Mouse (Mus musculus): ENCODE results near the gene Nemp1. TPM values are rescaled to one million over a fixed set of nuclear protein-coding genes. Genes with fewer than 3 reads are reported as not detected.

Gene Nemp1
- polyA plus RNA-seq, 1 experiment = 2.5 TPM

DNA sequence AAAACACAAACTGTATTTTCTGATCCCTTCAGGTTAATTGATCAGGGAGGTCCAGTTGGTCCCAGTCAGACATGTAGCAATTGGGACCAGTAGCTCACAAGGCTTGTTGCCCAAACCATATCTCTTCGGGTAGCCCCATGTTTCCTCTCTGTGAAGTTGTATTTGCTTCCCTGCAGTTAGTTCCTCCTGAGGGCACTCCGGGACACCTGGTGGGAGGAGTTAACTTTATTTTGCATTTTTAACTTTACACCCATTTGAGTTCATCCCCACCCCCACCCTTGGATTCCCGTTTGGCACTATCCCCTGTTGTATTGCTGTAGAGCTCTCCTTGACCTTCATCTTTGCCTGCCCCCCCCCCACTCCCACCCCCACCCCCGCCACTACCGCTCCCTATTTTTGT lies 79.2 kb downstream of the Nemp1 start:
- TF ChIP-seq CTCF (IDR thresholded peaks at IDR 0.05; ENCODE audit: extremely low read depth, insufficient read length, insufficient replicate concordance, low read depth, low read length) = no peak
- TF ChIP-seq POLR2A (IDR thresholded peaks at IDR 0.05; ENCODE audit: low read depth, low read length) = no peak
- WGBS = 51% methylated on average over 5 of the region's 5 CpGs
- Histone ChIP-seq H3K27ac (ENCODE audit: insufficient read depth, low read depth, low read length) (no peak overlapping the region), H3K4me3 (ENCODE audit: low read depth, low read length) (no peak overlapping the region), H3K27me3 (ENCODE audit: control insufficient read depth, insufficient read depth, low read length) (no peaks in the 10 kb centered on the region), H3K36me3 (ENCODE audit: control insufficient read depth, insufficient read depth, low read length) (peaks cover 62% of the 10 kb centered on the region), H3K4me1 (ENCODE audit: control insufficient read depth, insufficient read depth, insufficient read length, low read length) (peaks cover 2% of the 10 kb centered on the region; the same call in 1 of the 2 replicates)

DNA sequence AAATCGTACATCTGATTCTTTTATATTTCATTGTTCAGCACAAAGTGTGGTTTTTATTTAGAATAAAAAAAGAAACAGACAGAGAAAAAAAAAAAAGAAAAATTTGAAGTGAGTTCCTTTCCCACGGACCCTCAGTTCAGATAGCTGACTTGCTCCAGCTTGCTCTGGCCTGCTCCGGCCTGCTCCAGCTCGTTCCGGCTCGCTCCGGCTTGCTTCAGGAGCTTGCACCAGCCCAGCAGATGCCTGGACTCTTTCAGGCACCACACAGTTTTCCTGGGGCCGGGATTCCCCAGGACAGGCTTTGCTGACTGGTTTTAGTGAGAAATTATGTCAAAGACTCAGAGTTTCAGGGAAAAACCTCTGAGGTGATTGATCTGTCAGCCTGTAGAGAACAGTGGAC lies 80.6 kb downstream of the Nemp1 start:
- no peaks in the 10 kb centered on the region for H3K27me3 ChIP-seq (ENCODE audit: control insufficient read depth, insufficient read depth, low read length)
- WGBS = 93% methylated on average over 8 of the region's 8 CpGs
- H3K27ac ChIP-seq (ENCODE audit: insufficient read depth, low read depth, low read length) = no peak overlapping the region
- TF ChIP-seq CTCF (IDR thresholded peaks at IDR 0.05; ENCODE audit: extremely low read depth, insufficient read length, insufficient replicate concordance, low read depth, low read length) (no peak), POLR2A (IDR thresholded peaks at IDR 0.05; ENCODE audit: low read depth, low read length) (no peak)
- peaks cover 53% of the 10 kb centered on the region for H3K36me3 ChIP-seq (ENCODE audit: control insufficient read depth, insufficient read depth, low read length)
- H3K4me3 ChIP-seq (ENCODE audit: low read depth, low read length) = no peak overlapping the region
- H3K4me1 ChIP-seq (ENCODE audit: control insufficient read depth, insufficient read depth, insufficient read length, low read length) = peaks cover 2% of the 10 kb centered on the region; the same call in 1 of the 2 replicates

DNA sequence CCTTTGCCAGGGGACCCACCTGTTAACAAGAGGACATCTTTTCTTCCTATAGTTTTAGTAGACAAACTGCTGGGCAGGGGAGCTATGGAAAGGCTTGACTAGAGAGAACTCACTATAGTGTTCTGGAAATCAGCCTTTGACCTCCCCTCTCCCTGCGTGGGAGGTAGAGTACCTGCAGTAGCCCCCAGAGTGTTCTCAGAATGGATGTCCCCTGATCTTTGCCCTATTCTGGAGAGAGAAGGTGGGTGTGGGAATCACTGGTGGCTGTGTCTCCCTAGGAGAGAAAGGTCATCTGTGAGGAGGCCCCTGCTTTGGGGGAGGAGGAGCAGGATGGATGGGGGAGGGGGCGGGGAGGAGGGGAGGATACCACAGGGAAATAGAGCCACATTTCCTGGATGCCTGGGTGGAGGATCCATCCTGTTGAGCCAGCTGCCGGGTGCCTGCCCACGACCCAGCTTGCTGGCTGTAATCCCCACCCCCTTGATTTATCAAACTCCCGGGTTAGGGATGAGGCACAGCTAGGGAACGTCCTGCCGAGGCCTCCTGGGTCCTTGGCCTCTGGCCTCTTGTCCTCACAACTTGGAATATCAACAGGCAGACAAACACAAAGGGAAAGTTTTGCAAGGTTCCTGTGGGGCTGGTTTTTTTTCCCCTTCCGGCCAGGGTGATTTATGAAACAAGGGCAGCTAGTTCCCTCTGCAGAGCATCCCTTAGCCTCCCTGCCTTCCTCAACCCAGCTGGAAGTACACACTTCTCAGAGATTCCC lies 82.3 kb downstream of the Nemp1 start:
- 28% methylated on average over 8 of the region's 8 CpGs for WGBS
- Histone ChIP-seq H3K4me1 (ENCODE audit: control insufficient read depth, insufficient read depth, insufficient read length, low read length) (peaks cover 2% of the 10 kb centered on the region; the same call in 1 of the 2 replicates), H3K4me3 (ENCODE audit: low read depth, low read length) (no peak overlapping the region), H3K36me3 (ENCODE audit: control insufficient read depth, insufficient read depth, low read length) (peaks cover 36% of the 10 kb centered on the region), H3K27ac (ENCODE audit: insufficient read depth, low read depth, low read length) (no peak overlapping the region), H3K27me3 (ENCODE audit: control insufficient read depth, insufficient read depth, low read length) (no peaks in the 10 kb centered on the region)
- TF ChIP-seq POLR2A (IDR thresholded peaks at IDR 0.05; ENCODE audit: low read depth, low read length) (no peak), CTCF (IDR thresholded peaks at IDR 0.05; ENCODE audit: extremely low read depth, insufficient read length, insufficient replicate concordance, low read depth, low read length) (no peak)

DNA sequence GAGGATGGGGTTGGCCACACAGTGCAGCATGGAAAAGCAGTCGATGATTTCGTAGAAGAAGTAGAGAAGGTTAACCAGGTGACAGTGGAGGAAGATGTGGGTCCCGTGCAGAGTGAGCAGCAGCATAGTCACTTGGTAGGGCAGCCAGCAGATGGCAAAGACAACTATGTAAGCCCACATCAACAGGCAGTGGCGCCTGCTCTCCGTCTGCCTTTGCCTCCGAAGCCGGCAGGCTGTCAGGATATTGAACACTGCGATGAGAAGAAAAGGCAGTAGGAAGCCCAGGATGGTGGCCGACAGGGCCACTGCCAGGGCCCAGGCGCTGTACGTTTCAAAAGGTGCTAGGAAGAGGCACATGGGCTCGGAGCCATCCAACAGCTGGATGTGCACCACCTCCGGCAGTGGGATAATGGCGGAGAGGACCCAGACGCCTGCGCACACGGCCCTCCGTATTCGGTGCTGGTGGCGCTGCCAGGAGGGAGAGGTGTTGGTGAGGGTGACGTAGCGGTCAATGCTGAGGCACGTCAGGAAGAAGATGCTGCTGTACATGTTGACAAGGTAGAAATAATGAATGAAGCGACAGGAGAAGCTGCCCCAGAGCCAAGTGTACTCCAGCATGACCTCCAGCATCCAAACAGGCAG lies 83.6 kb downstream of the Nemp1 start:
- WGBS = 85% methylated on average over 24 of the region's 24 CpGs
- Histone ChIP-seq H3K4me1 (ENCODE audit: control insufficient read depth, insufficient read depth, insufficient read length, low read length) (peaks cover 7% of the 10 kb centered on the region; the same call in 1 of the 2 replicates), H3K27me3 (ENCODE audit: control insufficient read depth, insufficient read depth, low read length) (no peaks in the 10 kb centered on the region), H3K36me3 (ENCODE audit: control insufficient read depth, insufficient read depth, low read length) (peaks cover 26% of the 10 kb centered on the region), H3K27ac (ENCODE audit: insufficient read depth, low read depth, low read length) (no peak overlapping the region), H3K4me3 (ENCODE audit: low read depth, low read length) (peak overlapping the region; percentile 6)
- no peak for TF ChIP-seq CTCF (IDR thresholded peaks at IDR 0.05; ENCODE audit: extremely low read depth, insufficient read length, insufficient replicate concordance, low read depth, low read length)
- no peak for TF ChIP-seq POLR2A (IDR thresholded peaks at IDR 0.05; ENCODE audit: low read depth, low read length)

Other genes starting within 250 kb of the Nemp1 start
- gene Stac3, start 165.2 kb upstream of the Nemp1 start, polyA plus RNA-seq (2012; rRNA removed) = 0.30 and 0.51 TPM in 2 replicates
- gene Ndufa4l2, start 151.9 kb upstream of the Nemp1 start, polyA plus RNA-seq (2012; rRNA removed) = 3.8 and 5.6 TPM in 2 replicates
- gene Shmt2, start 144.5 kb upstream of the Nemp1 start, polyA plus RNA-seq (2012; rRNA removed) = 36.6 and 49.6 TPM in 2 replicates
- gene Nxph4, start 132.3 kb upstream of the Nemp1 start, polyA plus RNA-seq (2012; rRNA removed) = 0.32 and 0.41 TPM in 2 replicates
- 82.4 and 200 TPM in 2 replicates for gene Lrp1, start 45.8 kb upstream of the Nemp1 start, polyA plus RNA-seq (2012; rRNA removed)
- gene Stat6, start 23.9 kb upstream of the Nemp1 start, polyA plus RNA-seq (2012; rRNA removed) = 45.7 and 101 TPM in 2 replicates
- 9.4 and 31.8 TPM in 2 replicates for gene Nab2, start 1.7 kb downstream of the Nemp1 start, polyA plus RNA-seq (2012; rRNA removed)
- 166 and 688 TPM in 2 replicates for gene Myo1a, start 38.3 kb downstream of the Nemp1 start, polyA plus RNA-seq (2012; rRNA removed)
- gene Tac2, start 57.6 kb downstream of the Nemp1 start, polyA plus RNA-seq (2012; rRNA removed) = 0.27 TPM in 1 of 2 replicates, not detected in the other
- 2.9 and 6.7 TPM in 2 replicates for gene Zbtb39, start 72.6 kb downstream of the Nemp1 start, polyA plus RNA-seq (2012; rRNA removed)
- 0.70 and 2.3 TPM in 2 replicates for gene Gpr182, start 84.8 kb downstream of the Nemp1 start, polyA plus RNA-seq (2012; rRNA removed)
- gene Rdh1, start 92.8 kb downstream of the Nemp1 start, polyA plus RNA-seq (2012; rRNA removed) = not detected in 2 replicates
- not detected in 2 replicates for gene Rdh16f1, start 92.9 kb downstream of the Nemp1 start, polyA plus RNA-seq (2012; rRNA removed)
- gene Rdh9, start 109.5 kb downstream of the Nemp1 start, polyA plus RNA-seq (2012; rRNA removed) = 8.0 and 40.9 TPM in 2 replicates
- 1.7 and 4.4 TPM in 2 replicates for gene Rdh16, start 134.3 kb downstream of the Nemp1 start, polyA plus RNA-seq (2012; rRNA removed)
- gene Rdh19, start 183.0 kb downstream of the Nemp1 start, polyA plus RNA-seq (2012; rRNA removed) = not detected in 2 replicates
- 2.1 and 3.6 TPM in 2 replicates for gene Rdh16f2, start 199.6 kb downstream of the Nemp1 start, polyA plus RNA-seq (2012; rRNA removed)
- 30.9 and 73.0 TPM in 2 replicates for gene Rdh7, start 221.9 kb downstream of the Nemp1 start, polyA plus RNA-seq (2012; rRNA removed)
- 0.70 TPM in 1 of 2 replicates, not detected in the other for gene Sdr9c7, start 231.6 kb downstream of the Nemp1 start, polyA plus RNA-seq (2012; rRNA removed)

Data from small intestine, adult 2 months (tissue).